Mouse (Mus musculus): ENCODE results near the gene Abcg8. TPM values are rescaled to one million over a fixed set of nuclear protein-coding genes. Genes with fewer than 3 reads are reported as not detected.

The Abcg8 gene
- total and polyA plus RNA-seq, 3 experiments = not detected

GRCm38 (mm10) chr17:84687994-84688393 is 11.9 kb downstream of the Abcg8 start:
- Histone ChIP-seq H3K27me3 (ENCODE audit: control insufficient read depth in 1 of 2, insufficient read depth in 2 of 2, low read length in 2 of 2) (peaks cover 3 to 13% of the 10 kb centered on the region in 2 experiments; a peak in 3 of 4 replicates), H3K9me3 (replicated peaks; ENCODE audit: insufficient read depth, low read length) (no peaks in the 10 kb centered on the region), H3K79me2 (ENCODE audit: control insufficient read depth, insufficient read depth, low read length, poor library complexity) (no peaks in the 10 kb centered on the region), H3K9ac (ENCODE audit: control insufficient read depth, low read depth, low read length, poor library complexity, severe bottlenecking) (no peak overlapping the region), H3K27ac (ENCODE audit: control insufficient read depth, low read depth, low read length) (no peak overlapping the region), H3K4me1 (ENCODE audit: control insufficient read depth in 1 of 2, insufficient read depth in 2 of 2, low read length in 2 of 2) (no peaks in the 10 kb centered on the region), H3K36me3 (ENCODE audit: control insufficient read depth in 1 of 2, insufficient read depth in 2 of 2, low read length in 2 of 2) (no peaks in the 10 kb centered on the region), H3K4me3 (ENCODE audit: control insufficient read depth in 1 of 2, insufficient read depth in 1 of 2, low read depth in 2 of 2, low read length in 2 of 2) (no peak overlapping the region)
- TF ChIP-seq POLR2A (IDR thresholded peaks at IDR 0.05; ENCODE audit: control insufficient read depth in 1 of 2, insufficient read depth in 1 of 2, low read depth in 1 of 2, low read length in 2 of 2, poor library complexity in 1 of 2) (no peak), NELFE (IDR thresholded peaks at IDR 0.05; ENCODE audit: low read depth, low read length) (no peak), USF1 (IDR thresholded peaks at IDR 0.05; ENCODE audit: low read depth, low read length) (no peak), SIN3A (IDR thresholded peaks at IDR 0.05; ENCODE audit: low read length) (no peak), MEF2A (IDR thresholded peaks at IDR 0.05; ENCODE audit: extremely low read depth, insufficient replicate concordance, low read depth, low read length, poor library complexity, severe bottlenecking) (no peak), HCFC1 (IDR thresholded peaks at IDR 0.05; ENCODE audit: low read depth, low read length) (no peak), ZMIZ1 (IDR thresholded peaks at IDR 0.05; ENCODE audit: low read depth, low read length) (no peak), POLR2AphosphoS2 (IDR thresholded peaks at IDR 0.05; ENCODE audit: low read length) (no peak)
- no peak for DNase-seq (ENCODE audit: low read depth, low spot score)

GRCm38 (mm10) chr17:84688834-84689233 is 12.7 kb downstream of the Abcg8 start:
- H3K4me3 ChIP-seq (ENCODE audit: control insufficient read depth in 1 of 2, insufficient read depth in 1 of 2, low read depth in 2 of 2, low read length in 2 of 2) = no peak overlapping the region
- no peaks in the 10 kb centered on the region for H3K36me3 ChIP-seq (ENCODE audit: control insufficient read depth in 1 of 2, insufficient read depth in 2 of 2, low read length in 2 of 2)
- H3K9ac ChIP-seq (ENCODE audit: control insufficient read depth, low read depth, low read length, poor library complexity, severe bottlenecking) = no peak overlapping the region
- H3K27me3 ChIP-seq (ENCODE audit: control insufficient read depth in 1 of 2, insufficient read depth in 2 of 2, low read length in 2 of 2) = peaks cover 3 to 13% of the 10 kb centered on the region in 2 experiments; a peak in 3 of 4 replicates
- H3K79me2 ChIP-seq (ENCODE audit: control insufficient read depth, insufficient read depth, low read length, poor library complexity) = no peaks in the 10 kb centered on the region
- H3K27ac ChIP-seq (ENCODE audit: control insufficient read depth, low read depth, low read length) = no peak overlapping the region
- DNase-seq (ENCODE audit: low read depth, low spot score) = no peak
- H3K4me1 ChIP-seq (ENCODE audit: control insufficient read depth in 1 of 2, insufficient read depth in 2 of 2, low read length in 2 of 2) = no peaks in the 10 kb centered on the region
- no peaks in the 10 kb centered on the region for H3K9me3 ChIP-seq (replicated peaks; ENCODE audit: insufficient read depth, low read length)
- TF ChIP-seq MAFK (IDR thresholded peaks at IDR 0.05; ENCODE audit: borderline replicate concordance, low read depth, low read length) (no peak), POLR2AphosphoS2 (IDR thresholded peaks at IDR 0.05; ENCODE audit: low read length) (no peak), UBTF (IDR thresholded peaks at IDR 0.05; ENCODE audit: borderline replicate concordance, insufficient read depth, low read depth, low read length) (no peak)

GRCm38 (mm10) chr17:84689316-84689715 is 13.2 kb downstream of the Abcg8 start:
- Histone ChIP-seq H3K9me3 (replicated peaks; ENCODE audit: insufficient read depth, low read length) (no peaks in the 10 kb centered on the region), H3K79me2 (ENCODE audit: control insufficient read depth, insufficient read depth, low read length, poor library complexity) (no peaks in the 10 kb centered on the region), H3K27ac (ENCODE audit: control insufficient read depth, low read depth, low read length) (no peak overlapping the region), H3K4me3 (ENCODE audit: control insufficient read depth in 1 of 2, insufficient read depth in 1 of 2, low read depth in 2 of 2, low read length in 2 of 2) (no peak overlapping the region), H3K9ac (ENCODE audit: control insufficient read depth, low read depth, low read length, poor library complexity, severe bottlenecking) (no peak overlapping the region), H3K36me3 (ENCODE audit: control insufficient read depth in 1 of 2, insufficient read depth in 2 of 2, low read length in 2 of 2) (no peaks in the 10 kb centered on the region), H3K4me1 (ENCODE audit: control insufficient read depth in 1 of 2, insufficient read depth in 2 of 2, low read length in 2 of 2) (no peaks in the 10 kb centered on the region), H3K27me3 (ENCODE audit: control insufficient read depth in 1 of 2, insufficient read depth in 2 of 2, low read length in 2 of 2) (peaks cover 3 to 11% of the 10 kb centered on the region in 2 experiments; a peak in 3 of 4 replicates)
- DNase-seq (ENCODE audit: low read depth, low spot score) = no peak
- no peak for TF ChIP-seq SMC3 (IDR thresholded peaks at IDR 0.05; ENCODE audit: low read depth, low read length)

Measured in MEL (cell line).